Mouse (Mus musculus) heart, postnatal 0 days (tissue): Measurements from ENCODE around the gene Tmem210.

ENCODE experiments used
- CTCF ChIP-seq: IDR thresholded peaks from 2 replicates; pipeline ENCODE4 v1.5.1; 2016; ENCODE audit warnings: antibody characterized with exemption, control low read depth, low read depth
- EP300 ChIP-seq: IDR thresholded peaks from 2 replicates; pipeline ENCODE4 v1.6.1; 2016; ENCODE audit warnings: antibody characterized with exemption, low read depth

DNA sequence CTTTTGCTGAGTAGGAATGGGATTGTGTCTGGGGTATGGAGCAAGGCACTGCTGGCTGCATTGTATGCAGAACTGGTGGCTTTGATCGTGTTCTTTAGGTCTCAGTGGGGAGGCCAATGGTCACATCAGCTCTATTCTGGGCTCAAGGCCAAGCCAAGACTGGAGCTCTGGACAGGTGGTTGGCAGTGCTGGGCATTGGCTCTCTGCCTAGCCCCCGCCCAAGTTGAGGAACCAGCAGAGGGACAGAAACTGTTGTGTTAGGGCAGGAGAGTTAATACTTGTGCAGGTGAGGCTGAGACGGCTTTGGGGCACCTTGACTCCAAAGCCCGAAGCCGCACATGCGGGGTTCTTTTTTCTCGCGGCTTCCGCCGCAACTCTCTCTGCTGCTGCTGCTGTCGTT, 1.7 kb downstream of the Tmem210 start, which contains the start of gene Lrrc26:
- no peak for TF ChIP-seq CTCF
- no peak for TF ChIP-seq EP300
